Mouse (Mus musculus): ENCODE measurements around the gene Olfr967. TPM values are rescaled to one million over a fixed set of nuclear protein-coding genes. Genes with fewer than 3 reads are reported as not detected.
"Not testable (repeated sequence)": the region's sequence is repeated elsewhere in the genome, so short reads cannot be mapped to it uniquely, and the experiment has no call there.

The Olfr967 gene
- polyA plus RNA-seq (2017; shearing (Covaris generic)), result not detected

DNA sequence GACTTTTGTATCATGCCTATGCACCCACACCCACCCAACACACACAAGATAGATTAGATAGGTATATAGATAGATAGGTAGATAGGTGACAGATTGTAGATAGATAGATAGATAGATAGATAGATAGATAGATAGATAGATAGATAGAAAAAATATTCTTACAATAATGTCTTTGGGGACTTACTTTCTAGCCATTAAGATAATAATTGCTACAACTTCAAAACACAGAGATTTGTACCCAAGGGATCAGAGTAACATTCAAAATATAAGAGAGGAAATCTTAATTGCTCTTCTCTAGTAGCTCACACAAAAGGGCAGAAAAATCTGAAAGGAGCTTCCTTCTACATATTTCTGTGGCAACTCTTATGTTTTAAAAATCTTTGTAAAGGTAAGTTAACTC lies at the start of gene Olfr967:
TSS of gene Olfr967 (plus strand) at position 301 of the 400 bp plus-strand sequence.
- no peak for ATAC-seq

DNA sequence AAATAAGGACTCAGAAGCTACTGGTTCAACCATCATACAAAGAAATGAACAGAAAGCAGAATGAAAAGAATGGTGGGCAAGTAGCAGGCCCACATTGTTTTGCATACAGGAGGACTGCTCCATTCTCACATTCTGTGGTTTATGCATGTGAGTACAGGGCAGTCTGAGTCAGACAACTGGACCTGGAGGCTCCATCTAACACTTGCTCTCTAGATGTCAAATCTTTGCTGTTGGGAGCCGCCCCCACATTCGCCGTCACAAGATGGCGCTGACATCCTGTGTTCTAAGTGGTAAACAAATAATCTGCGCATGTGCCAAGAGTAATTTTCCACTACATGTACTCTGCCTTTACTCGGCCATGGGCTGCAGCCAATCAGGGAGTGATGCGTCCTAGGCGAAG lies 44.9 kb upstream of the Olfr967 start:
- not testable (repeated sequence) for ATAC-seq

- ATAC-seq, result no peak
Observed at GRCm38 (mm10) chr9:39707017-39707416, 39.0 kb upstream of the Olfr967 start, which contains the start of gene Olfr149. TSS of gene Olfr149 (minus strand) at chr9:39707117.

DNA sequence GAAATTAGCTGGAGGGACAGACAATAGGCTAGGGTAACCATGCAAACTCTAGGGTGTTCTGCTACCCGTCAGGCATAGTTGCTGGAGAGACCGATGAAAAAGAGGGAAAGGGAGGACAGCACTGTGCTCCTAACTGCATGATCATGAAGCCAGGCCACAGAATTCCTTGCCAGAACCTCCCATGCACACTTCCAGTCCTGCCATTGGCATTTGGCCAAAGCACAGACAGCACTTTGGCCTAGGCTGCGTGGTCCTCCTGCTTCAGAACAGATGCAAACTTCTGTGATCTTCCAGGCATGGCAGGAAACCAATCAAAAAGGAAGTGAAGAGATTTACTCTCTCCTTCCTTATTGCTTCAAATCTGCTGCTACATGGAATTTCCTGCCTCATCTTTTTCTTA lies 37.1 kb upstream of the Olfr967 start:
- no peak for ATAC-seq

DNA sequence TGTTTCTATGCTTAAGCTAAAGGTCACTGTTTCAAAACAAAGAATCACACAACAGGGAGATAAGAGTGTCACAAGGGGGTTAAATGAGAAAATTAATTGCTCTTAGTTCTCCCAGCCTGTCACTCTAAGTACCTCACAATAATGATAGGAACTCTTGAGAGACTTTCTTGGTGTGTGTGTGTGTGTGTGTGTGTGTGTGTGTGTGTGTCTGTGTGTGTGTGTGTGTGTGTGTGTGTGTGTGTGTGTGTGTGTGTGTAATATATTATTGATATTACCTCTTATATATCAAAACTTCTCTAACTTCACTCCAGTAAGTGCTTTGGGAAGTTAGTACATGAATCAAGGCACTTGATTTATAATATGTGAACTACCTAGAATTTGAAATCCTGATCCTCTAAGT lies 35.0 kb upstream of the Olfr967 start, which contains the start of gene Olfr965:
TSS of gene Olfr965 (plus strand) at position 301 of the 400 bp plus-strand sequence.
- no peak for ATAC-seq

GRCm38 (mm10) chr9:39730678-39731077 lies 15.4 kb upstream of the Olfr967 start, which contains the start of gene Olfr150:
TSS of gene Olfr150 (plus strand) at chr9:39730978.
- ATAC-seq, result no peak

- no peak for ATAC-seq
Observed at GRCm38 (mm10) chr9:39740741-39741140, 5.3 kb upstream of the Olfr967 start.

GRCm38 (mm10) chr9:39746428-39746827 lies 379 bp downstream of the Olfr967 start:
- no peak for ATAC-seq

- no peak for ATAC-seq
Observed at GRCm38 (mm10) chr9:39783153-39783552, 37.1 kb downstream of the Olfr967 start, which contains the start of gene Olfr968. TSS of gene Olfr968 (minus strand) at chr9:39783253.

- no peak for ATAC-seq
Observed at GRCm38 (mm10) chr9:39790558-39790957, 44.5 kb downstream of the Olfr967 start, which contains the start of gene Olfr969. TSS of gene Olfr969 (plus strand) at chr9:39790945.

Other genes with a start within 250 kb of the Olfr967 start
- not detected for gene Olfr957, start 230.4 kb upstream of the Olfr967 start, polyA plus RNA-seq (2017; shearing (Covaris generic))
- not detected for gene Olfr958, start 192.2 kb upstream of the Olfr967 start, polyA plus RNA-seq (2017; shearing (Covaris generic))
- gene Olfr959, start 170.7 kb upstream of the Olfr967 start, polyA plus RNA-seq (2017; shearing (Covaris generic)), result not detected
- not detected for gene AW551984, start 141.8 kb upstream of the Olfr967 start, polyA plus RNA-seq (2017; shearing (Covaris generic))
- not detected for gene Olfr148, start 135.6 kb upstream of the Olfr967 start, polyA plus RNA-seq (2017; shearing (Covaris generic))
- not detected for gene Olfr960, start 124.9 kb upstream of the Olfr967 start, polyA plus RNA-seq (2017; shearing (Covaris generic))
- gene Olfr961, start 101.2 kb upstream of the Olfr967 start, polyA plus RNA-seq (2017; shearing (Covaris generic)), result not detected
- gene Olfr963, start 79.0 kb upstream of the Olfr967 start, polyA plus RNA-seq (2017; shearing (Covaris generic)), result not detected
- gene Olfr149, start 39.1 kb upstream of the Olfr967 start, polyA plus RNA-seq (2017; shearing (Covaris generic)), result not detected
- gene Olfr965, start 34.9 kb upstream of the Olfr967 start, polyA plus RNA-seq (2017; shearing (Covaris generic)), result not detected
- gene Olfr150, start 15.3 kb upstream of the Olfr967 start, polyA plus RNA-seq (2017; shearing (Covaris generic)), result not detected
- gene Olfr968, start 37.0 kb downstream of the Olfr967 start, polyA plus RNA-seq (2017; shearing (Covaris generic)), result not detected
- gene Olfr969, start 44.7 kb downstream of the Olfr967 start, polyA plus RNA-seq (2017; shearing (Covaris generic)), result not detected
- not detected for gene Olfr970, start 62.6 kb downstream of the Olfr967 start, polyA plus RNA-seq (2017; shearing (Covaris generic))
- not detected for gene Olfr971, start 90.6 kb downstream of the Olfr967 start, polyA plus RNA-seq (2017; shearing (Covaris generic))
- not detected for gene Olfr972, start 120.2 kb downstream of the Olfr967 start, polyA plus RNA-seq (2017; shearing (Covaris generic))
- gene Olfr229, start 161.1 kb downstream of the Olfr967 start, polyA plus RNA-seq (2017; shearing (Covaris generic)), result not detected
- gene Olfr974, start 191.3 kb downstream of the Olfr967 start, polyA plus RNA-seq (2017; shearing (Covaris generic)), result under 1 TPM in 1 of 3 experiments, not detected in 2; 0.21 TPM
- gene Olfr975, start 205.8 kb downstream of the Olfr967 start, polyA plus RNA-seq (2017; shearing (Covaris generic)), result not detected
- not detected for gene Olfr976, start 214.9 kb downstream of the Olfr967 start, polyA plus RNA-seq (2017; shearing (Covaris generic))
- not detected for gene Olfr978, start 245.9 kb downstream of the Olfr967 start, polyA plus RNA-seq (2017; shearing (Covaris generic))